Mouse (Mus musculus) liver, adult (tissue): ENCODE measurements at regions not wholly inside any gene's neighbourhood (a gene's known extent, or its start where the extent isn't known, plus 50 kb on each side); places are given as distances from the start of the nearest gene placed in this dataset.

Experiments used
- GATA4 ChIP-seq: IDR thresholded peaks from 2 replicates; pipeline ENCODE4 v1.6.1; 2014; ENCODE audit warnings: mild to moderate bottlenecking, low read length; ENCODE audit not compliant: insufficient replicate concordance

DNA sequence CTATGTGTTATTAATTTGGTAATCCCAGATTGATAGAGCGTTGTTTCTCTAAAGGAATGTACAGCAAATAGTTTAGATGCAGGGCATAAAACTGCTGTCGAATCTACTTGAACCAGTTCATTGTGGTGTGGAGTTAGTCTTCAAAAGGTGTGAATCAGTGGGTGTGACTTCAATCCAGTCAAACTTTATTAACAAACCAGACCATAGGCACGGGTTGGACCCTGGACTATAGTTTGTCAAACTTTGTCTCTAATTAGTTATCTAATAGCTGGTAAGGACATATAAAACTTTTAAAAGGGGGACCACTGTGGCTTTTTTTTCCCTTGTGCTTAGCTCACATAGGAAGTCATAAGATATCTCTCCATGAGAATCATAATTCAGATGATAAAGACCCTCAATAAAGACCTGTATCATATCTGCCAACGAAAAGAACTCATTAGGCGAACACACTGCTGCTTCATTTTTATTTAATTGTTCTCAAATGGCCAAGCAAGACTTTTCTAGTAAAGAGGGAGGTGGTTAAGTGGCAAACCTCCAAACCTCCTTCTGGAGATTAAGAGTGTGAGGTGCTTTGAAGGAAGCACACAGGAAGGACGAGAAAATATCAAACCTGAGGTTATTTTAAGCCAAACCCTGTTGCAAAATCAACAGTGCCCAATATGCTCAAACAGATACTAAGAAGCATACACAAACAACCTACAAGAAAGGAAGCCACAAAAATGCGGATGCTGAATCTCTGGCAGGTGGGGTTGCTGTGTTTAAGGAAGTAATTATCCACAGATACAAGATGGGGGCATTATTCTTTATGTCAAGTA, 379.3 kb upstream of the Mmadhc start:
- no peak for TF ChIP-seq GATA4

- TF ChIP-seq GATA4, result no peak
Measured at GRCm38 (mm10) chr2:50674856-50675175, 378.2 kb upstream of the Mmadhc start.

DNA sequence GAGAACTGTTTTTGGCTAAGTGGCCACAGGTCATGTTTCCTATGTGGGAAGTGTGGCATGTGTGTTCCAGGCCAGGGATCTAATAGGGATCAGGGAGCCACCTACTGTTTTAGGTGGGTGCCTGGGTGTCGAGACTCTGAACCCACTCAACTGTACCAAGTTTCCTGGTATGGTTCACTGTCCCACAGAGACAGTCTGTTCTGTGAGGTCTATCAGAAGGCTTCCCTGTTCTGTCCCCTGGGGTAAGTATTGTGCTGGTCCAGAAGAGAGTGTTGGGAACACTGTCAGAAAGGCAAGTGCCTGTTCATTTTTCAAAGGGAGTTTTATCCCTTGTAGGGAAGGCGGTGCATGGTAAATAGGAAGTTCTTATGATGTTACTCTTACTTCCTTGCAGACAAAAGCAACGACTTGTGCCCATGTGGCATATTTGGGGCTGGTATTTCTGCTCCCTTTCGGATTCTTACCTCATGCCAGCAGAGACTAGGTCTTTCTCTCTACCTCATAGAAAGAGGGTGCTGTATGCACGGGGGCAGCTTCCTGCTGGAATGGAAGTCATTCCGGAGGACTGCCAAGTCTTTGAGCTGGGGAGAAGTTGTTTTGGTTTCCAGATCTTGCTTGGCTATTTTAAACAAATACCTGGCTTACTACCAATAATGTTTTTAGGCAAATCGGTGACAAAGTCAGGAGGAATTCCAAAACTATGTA, 377.7 kb upstream of the Mmadhc start:
- no peak for TF ChIP-seq GATA4

GRCm38 (mm10) chr2:50669297-50669696, 372.7 kb upstream of the Mmadhc start:
- TF ChIP-seq GATA4, result no peak

DNA sequence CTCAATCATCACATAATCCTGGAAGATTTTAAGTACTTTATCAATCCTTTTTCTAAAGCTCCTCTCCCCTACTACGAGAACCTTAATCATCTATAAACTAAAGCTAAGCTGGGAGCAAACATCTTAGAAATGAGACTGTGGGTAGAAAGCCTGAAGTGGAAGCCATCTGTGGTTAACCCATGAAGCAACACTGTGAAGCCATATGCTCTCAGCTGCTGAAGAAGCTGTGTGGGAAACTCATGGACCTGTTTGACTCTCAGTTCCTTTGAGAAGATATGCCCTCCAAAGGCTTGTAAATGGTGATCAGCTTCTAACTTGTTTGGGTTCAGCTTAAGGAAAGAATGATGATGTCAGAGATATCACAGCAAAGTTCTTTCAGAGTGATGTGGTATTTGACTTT, 372.2 kb upstream of the Mmadhc start:
- no peak for TF ChIP-seq GATA4

GRCm38 (mm10) chr2:50667180-50667579, 370.6 kb upstream of the Mmadhc start:
- no peak for TF ChIP-seq GATA4

GRCm38 (mm10) chr2:50662504-50662903, 365.9 kb upstream of the Mmadhc start:
- TF ChIP-seq GATA4, result no peak

- no peak for TF ChIP-seq GATA4
Measured at GRCm38 (mm10) chr2:50660000-50660399, 363.4 kb upstream of the Mmadhc start.

DNA sequence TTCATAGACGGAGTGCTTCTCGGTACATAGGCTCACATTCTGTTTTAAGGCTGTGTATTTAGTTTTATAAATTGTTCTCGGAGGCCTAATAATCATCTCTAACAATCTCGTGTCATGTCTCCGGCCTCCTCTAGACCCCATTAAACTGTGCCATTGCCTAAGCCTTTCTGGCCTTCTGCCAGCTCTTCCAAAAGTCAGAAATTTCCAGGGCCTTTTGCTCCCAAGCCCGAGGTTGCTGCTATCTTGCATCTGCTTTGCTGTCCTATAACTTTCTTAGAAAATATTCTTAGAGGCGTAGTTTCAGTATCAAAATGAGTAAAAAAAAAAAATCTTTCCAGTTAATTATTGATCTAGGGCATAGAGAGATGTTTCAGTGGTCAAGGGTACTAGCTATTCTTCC, 361.2 kb upstream of the Mmadhc start:
- no peak for TF ChIP-seq GATA4

GRCm38 (mm10) chr2:50656351-50656750, 359.8 kb upstream of the Mmadhc start:
- no peak for TF ChIP-seq GATA4

DNA sequence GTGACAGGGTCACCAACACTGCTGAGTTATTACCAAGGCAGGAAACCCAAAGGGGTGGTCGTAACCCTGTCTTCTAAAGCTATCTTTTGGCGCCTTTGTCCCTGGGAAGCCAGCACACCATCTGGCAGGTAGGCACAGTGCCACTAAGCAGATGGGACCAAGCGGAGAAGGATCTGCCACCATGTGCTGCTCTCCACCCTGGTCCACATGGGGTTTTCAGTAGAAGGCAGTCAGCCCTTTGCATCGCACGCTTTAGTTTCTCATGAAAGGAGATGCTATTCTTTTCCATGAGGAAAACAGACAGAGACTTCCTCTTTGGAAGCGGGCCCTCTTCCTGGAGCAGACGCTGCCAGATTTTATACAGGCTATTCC, 358.3 kb upstream of the Mmadhc start:
- no peak for TF ChIP-seq GATA4

DNA sequence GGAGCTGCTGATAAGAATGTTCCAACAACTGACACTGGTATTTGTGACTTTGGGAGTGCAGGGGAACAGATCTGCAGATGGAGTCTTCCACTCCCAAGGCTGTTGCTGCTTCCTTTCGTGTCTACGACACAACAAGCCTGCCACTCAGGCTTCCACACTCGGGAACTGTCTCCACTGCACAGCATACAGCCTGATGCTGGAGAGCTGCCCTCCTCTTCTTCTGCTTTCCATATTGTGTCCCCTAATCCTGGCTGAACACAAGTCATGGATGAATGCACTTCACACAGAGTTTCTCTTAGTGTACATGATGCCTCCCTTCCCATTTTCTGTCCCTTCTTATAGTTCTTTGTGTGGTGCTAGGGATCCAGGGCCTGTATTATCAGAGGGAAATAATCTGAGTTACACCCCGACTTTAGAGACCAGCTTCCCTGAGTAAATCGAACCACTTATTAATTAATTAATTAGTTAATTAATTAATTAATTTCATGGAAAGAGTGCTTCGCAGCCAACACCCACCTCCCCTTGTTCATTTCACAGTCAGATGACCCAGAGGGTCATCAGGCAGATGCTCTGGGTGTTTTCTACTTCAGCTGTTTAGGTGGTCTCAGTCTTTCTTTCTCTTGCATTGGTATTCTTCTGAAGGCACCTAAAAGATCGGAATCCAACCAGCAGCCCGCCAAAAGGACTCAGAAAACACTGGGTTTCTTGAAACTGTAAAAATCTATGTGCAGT, 357.8 kb upstream of the Mmadhc start:
- no peak for TF ChIP-seq GATA4

- no peak for TF ChIP-seq GATA4
Measured at GRCm38 (mm10) chr2:50653121-50653615, 356.6 kb upstream of the Mmadhc start.

DNA sequence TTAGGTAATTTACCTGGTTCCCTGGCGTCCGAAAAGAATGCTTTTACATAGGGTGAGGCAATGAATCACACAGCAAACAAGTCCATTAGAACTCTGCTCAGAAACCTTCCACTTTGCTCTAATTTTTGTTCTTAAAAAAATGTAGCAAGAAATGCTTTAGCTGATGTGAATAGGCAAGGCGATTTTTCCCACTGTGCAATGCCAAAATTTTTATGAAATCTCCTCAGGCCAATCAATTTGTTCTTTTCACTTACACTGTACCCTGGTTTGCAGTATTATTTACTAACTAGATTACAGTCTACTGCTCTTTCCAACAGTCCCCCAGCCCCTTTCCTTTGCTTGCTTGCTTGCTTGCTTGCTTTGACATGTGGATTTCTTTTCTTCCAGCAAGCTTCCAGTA, 353.1 kb upstream of the Mmadhc start:
- no peak for TF ChIP-seq GATA4

GRCm38 (mm10) chr2:50643219-50643618, 346.6 kb upstream of the Mmadhc start:
- TF ChIP-seq GATA4, result no peak

- TF ChIP-seq GATA4, result no peak
Measured at GRCm38 (mm10) chr2:50642198-50642597, 345.6 kb upstream of the Mmadhc start.
